Mouse (Mus musculus) spleen, adult 18-20 months (tissue): Measurements from ENCODE around the gene Epb41.

Experiments used
- DNase-seq, 2 experiments: peaks; one replicate each; pipeline ENCODE4 v3.0.0; 2022; ENCODE audit warnings: mixed read lengths in 2 of 2

Gene Epb41

GRCm38 (mm10) chr4:131879692-131880091, 195.4 kb downstream of the Epb41 start:
- no peak for DNase-seq

GRCm38 (mm10) chr4:131876836-131877235, 198.3 kb downstream of the Epb41 start:
- DNase-seq = no peak

GRCm38 (mm10) chr4:131875242-131875641, 199.9 kb downstream of the Epb41 start:
- DNase-seq = no peak

GRCm38 (mm10) chr4:131874567-131874966, 200.6 kb downstream of the Epb41 start:
- no peak for DNase-seq

- DNase-seq = no peak
These were observed 201.0 kb downstream of the Epb41 start for GRCm38 (mm10) chr4:131874169-131874536.
